Mouse (Mus musculus) kidney, adult 2 months (tissue): Measurements from ENCODE around the gene Foxn3.

Source experiments
- CTCF ChIP-seq: fragments of 200-500 bp; conservative IDR thresholded peaks from 2 replicates; pipeline ENCODE4 v1.5.1; 2011; ENCODE audit warnings: low read depth, mild to moderate bottlenecking, control low read depth, low read length, moderate library complexity, mixed read lengths; ENCODE audit not compliant: insufficient read depth, insufficient read length
- POLR2A ChIP-seq: fragments of 200-500 bp; IDR thresholded peaks from one replicate; pipeline ENCODE4 v1.6.1; 2011; ENCODE audit warnings: low read depth, low read length, control low read depth

DNA sequence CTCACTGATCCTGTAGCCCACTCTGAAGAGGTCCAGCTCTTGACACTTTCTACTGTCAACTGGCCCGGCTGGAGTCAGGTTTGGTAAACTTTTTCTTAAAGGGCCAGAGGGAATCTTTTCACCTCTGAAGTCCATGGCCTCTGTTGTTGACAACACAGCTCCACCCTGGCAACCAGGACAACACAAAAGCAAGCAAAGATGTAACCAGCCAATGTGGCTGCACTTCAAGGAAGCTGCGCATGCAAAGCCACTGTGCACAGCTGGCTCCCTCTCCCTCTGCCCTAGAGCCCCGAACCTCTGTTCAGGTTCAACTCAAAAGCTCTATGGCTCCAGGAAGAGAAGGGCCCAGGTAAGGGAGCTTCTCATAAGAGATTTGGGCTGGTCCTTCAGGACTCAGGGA, 216.4 kb downstream of the Foxn3 start:
- no peak for TF ChIP-seq CTCF
- TF ChIP-seq POLR2A, result no peak
